Mouse (Mus musculus) spleen, postnatal 14 days (tissue): Measurements from ENCODE around the gene Bcl2a1c.
"Not testable (repeated sequence)": the region's sequence is repeated elsewhere in the genome, so short reads cannot be mapped to it uniquely, and the experiment has no call there.

Experiments
- DNase-seq, 2 experiments: peaks; one replicate each; pipeline ENCODE4 v3.0.0; 2021 to 2022; ENCODE audit warnings: low spot score in 2 of 2

The Bcl2a1c gene

DNA sequence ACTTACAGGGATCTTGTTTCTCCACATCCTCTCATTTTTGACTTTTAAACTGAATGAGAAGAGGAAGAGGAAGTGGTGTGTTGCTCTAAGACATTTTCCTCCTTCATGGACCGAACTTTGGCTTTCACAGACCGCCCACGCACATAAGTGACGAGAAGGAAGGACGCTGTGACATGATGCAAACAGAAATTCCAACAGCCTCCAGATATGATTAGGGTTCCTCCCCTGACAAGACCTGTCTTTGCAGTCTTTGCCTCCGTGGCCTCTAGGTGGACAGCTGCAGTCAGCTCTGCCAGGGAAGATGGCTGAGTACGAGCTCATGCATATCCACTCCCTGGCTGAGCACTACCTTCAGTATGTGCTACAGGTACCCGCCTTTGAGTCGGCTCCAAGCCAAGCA, at the start of gene Bcl2a1c:
Bcl2a1c (plus strand) TSS at position 281 of the 400 bp plus-strand sequence.
- DNase-seq, result not testable (repeated sequence)

DNA sequence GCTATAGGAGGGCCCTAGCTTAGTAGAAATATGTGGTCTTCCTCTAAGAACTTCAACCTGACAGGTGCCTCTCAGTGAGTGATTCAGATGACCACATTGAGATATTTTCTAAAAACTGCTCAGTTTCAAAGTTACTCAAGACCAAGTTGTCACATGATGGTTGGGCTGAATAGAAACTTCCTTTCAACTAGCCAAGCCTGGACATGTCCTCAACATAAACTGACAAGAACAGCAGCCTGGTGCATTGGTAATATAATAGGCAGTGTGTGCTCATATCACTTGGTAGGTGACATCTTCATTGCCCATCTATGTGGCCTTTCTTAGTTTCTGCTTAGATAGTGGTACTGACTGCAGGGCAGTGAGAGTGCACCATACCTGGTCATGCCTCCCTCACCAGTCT, 24.0 kb upstream of the Bcl2a1c start:
- DNase-seq, result not testable (repeated sequence)

DNA sequence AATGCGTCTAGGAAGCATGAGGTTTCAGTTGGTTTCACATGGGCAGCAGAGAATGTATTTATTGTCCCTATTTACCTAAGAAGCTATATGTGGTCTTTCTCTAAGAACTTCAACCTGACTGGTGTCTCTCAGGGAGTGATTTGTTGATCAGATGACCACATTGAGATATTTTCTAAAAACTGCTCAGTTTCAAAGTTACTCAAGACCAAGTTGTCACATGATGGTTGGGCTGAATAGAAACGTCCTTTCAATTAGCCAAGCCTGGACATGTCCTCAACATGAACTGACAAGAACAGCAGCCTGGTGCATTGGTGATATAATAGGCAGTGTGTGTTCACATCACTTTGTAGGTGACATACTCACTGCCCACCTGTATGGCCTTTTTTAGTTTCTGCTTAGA, 18.2 kb upstream of the Bcl2a1c start:
- not testable (repeated sequence) for DNase-seq

DNA sequence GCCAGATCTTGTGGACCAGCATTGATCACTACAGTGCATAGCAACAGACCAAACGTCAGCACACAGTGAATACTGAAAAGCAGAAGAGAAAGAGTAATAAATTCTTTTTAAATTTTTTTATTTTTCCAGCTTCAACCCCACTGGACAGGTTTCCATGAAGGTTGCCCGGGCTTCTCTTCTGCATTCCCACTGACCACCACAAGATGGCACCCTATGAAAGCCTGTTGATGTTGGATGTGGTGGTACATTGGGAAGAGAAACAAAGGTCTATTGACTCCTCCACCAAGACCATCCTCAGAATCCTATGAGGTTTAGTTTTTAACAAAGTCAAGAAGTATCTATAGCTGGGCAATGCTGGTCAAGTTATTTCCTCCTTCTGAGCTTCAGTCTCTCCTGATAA, 11.9 kb upstream of the Bcl2a1c start:
- DNase-seq, result peak in 1 of 2 experiments; percentile 5

DNA sequence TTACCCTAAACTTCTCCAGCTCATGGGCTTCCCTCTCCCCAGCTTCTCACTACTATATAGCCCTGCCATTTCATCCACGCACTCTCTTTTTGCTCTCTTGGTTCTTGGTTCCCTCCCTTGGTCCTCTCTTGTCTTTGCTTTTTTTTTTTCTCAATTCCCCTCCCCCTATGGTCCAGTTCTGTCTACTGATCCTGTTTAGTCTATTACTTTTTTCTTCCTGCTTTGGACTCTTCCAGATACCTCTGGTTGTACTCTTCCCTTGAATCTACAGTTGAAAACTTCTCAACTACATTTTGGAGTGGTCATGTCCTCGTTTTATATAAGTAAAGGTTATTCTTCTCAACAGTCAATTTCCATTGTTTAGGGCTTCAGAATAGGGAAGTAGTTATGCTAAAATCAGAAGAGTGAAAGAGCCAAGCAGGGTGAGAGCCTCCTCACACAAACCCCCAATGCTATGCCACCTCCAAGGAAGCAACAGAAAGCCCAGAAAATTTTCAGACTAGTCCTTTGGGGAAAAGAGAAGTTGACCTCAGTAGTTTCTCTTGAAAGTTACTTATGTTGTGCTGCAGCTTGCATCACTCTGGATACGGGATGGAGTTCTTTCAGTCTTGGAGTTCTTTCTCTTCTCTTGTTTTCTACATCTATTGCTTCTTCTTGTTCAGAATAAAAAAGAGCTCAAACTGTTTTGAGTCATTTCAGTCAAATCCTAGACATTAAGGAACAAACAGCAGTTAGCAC, 3.8 kb upstream of the Bcl2a1c start:
- no peak for DNase-seq

DNA sequence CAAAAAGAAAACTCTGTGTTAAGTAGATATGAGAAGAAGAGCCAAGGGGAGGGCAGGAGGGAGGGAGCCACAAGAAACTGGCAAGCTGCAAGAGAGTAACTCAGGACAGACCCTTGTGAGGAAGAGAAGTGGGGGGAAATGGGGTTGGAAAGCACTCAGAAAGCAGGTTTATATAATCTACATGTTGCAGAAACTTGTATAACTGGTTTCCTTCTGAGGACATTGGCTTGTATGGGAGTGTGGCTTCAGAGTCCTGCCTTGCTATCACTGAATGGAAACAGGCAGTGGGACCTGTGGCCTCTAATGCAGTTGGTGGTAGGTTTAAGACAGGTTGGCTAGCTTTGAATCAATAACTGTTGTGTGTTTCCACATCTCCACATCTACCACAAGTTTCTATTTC, 1.6 kb upstream of the Bcl2a1c start:
- not testable (repeated sequence) for DNase-seq

DNA sequence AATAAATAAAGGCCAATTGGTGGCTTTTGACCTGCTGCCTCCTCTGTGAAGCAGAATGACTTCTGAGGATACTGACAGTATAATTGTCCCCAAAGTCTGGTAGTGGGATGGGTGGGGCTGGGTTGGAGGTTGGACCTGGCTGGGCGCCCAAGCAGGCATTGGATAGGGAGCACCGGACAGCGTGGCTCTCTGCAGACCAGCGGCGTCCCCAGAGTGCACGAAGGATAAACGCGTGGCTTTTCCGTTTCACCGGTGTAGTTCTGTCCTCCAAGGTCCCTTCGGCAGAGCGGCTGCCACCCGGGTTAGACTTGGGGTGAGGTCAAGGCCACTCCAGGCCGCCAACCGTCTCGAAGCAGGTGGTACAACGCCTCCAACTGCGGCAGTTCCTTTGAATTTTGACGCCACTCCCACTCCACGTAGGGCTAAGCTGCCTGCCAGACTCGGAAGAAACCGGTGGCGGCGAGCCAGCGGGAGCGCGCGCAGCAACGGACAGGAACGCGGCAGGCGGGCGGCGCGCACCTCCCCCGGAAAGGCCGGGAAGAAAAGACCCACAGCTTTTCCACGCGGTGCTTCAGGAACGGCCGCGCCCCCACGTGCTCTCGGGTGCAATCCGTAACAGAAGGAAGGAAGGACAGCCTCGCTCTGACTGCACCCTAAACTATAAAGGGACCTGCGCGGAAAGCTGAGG, 38.0 kb downstream of the Bcl2a1c start:
- peak; percentile 23 to 33 for DNase-seq

DNA sequence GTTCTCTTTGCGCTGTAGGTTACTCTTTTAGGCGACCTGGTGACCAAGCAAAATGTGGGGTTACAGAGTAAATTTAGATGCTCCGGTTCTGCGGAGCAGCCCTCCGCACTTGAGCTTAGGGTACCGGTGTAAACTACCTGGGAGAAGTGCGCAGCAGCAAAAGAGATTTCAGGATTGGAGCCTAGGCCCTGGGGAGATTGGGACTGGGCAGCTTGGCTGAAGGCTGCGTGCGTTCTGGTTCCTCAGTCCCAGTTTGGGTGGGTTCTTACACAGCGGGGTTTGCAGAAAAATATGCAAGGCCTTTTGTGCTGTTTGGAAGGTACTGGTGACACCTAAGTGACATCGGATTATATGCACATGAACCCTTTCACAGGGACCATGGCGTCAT, 38.5 kb downstream of the Bcl2a1c start:
- no peak for DNase-seq

DNA sequence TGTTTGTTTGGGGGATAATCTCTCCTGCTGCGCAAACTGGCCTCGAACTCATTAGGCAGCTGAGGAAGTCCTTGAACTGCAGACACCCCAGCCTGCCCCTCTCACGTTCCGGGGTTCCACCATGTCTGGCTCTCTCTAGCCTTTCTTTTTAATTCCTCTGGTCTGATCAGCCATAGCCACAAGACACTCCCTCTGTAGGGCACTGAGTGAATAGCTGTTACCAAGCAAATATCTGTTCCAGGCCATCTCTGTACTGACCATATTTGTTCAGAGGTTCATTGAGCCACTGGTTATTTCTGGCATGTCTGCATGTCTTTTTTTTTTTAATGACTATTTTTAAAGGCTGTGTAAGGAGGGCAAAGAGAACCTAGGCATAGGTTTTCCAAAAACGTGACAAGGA, 39.5 kb downstream of the Bcl2a1c start:
- not testable (repeated sequence) for DNase-seq

DNA sequence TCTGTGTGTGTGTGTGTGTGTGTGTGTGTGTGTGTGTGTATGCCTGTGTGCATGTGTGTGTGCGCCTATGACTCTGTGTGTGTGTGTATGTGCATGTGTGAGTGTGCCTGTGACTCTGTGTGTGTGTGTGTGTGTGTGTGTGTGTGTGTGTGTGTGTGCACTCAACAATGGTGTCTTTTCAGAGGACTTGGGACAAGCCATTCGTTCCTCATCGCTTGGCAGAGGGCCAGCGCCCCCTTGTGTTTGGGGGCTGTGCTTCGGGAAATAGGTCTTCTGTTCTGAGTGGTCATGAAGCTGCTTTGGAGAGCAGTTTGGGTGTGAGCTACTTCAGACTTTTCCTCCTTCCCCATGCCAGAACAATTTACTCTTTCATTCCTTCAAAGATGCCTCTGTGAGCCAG, 41.8 kb downstream of the Bcl2a1c start:
- DNase-seq, result not testable (repeated sequence)

DNA sequence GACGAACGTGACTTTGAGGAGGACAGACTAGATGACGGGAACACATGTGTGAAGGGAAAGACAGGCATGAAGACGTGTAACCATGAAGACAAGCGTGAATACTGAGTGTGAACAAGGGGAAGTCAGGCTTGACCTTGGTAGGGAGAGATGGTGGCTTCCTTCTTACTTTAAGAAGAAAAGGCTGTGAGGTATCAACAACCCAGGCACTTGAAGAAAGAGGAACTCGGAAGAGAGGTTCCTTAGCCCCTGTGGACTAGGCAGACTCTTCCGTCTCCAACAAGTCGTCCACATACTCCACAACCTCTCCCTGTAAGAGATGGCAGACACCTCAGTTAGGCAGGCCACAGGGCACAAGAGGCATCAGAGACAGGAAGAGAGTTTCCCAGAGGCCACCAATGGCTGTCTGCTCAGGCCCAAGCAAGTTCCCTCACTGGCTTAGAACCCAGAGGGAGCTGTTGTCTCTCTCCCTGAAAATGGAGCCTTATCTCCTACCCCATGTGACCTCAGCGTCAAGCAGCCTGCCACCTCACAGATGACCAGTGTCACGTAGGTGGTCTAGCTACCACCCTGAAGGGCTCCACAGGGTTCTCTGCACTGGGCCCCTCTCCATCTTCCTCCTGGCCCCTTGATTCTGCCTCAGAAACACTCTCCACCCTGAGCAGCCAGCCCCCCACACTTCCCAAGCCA, 45.5 kb downstream of the Bcl2a1c start:
- no peak for DNase-seq

DNA sequence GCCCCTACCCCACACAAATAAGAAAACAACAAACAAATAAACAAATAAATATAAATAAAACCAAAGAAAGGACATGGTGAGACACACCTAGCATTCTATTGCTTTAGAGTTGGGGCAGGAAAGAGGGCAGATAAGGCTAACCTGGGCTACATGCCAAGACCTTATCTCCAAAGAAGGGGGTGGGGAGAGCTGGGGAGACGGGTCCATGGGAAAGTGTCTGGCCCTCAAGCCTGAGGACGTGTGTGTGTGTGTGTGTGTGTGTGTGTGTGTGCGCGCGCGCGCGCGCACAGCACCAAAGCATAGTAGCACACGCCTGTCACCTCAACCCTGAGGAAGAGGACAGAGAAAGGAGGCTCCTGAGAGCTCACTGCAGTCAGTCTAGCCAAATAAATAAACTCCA, 47.2 kb downstream of the Bcl2a1c start:
- no peak for DNase-seq

DNA sequence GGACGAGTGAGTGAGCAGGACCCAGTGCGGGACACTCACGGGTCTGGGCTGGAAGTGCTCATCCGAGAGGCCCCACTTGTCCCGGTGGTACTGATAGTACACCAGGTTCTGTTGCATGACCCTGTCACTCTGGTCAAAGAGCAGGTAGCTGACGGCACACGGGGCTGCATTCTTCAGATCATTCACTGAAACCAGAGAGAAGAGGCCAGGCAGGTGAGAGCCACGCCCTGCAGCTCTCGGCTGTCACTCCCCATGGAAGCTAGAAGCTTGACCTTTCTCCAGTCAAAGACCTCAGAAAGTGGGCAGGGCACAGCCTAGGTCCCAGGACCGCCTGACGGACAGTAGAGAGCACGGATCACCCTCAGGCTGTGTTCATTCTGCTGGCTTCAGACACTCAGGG, 49.9 kb downstream of the Bcl2a1c start:
- DNase-seq, result no peak
